Mouse (Mus musculus) forelimb bud, embryonic 11.5 days (tissue): ENCODE data around the gene Sirpa.
A peak's percentile ranks its signal among the peaks of the same experiment; 100 is the strongest.

Source experiments
- DNase-seq: peaks from one replicate; pipeline ENCODE4 v3.0.0-alpha.2; 2012; ENCODE audit warnings: low read depth, low spot score

Sirpa gene

DNA sequence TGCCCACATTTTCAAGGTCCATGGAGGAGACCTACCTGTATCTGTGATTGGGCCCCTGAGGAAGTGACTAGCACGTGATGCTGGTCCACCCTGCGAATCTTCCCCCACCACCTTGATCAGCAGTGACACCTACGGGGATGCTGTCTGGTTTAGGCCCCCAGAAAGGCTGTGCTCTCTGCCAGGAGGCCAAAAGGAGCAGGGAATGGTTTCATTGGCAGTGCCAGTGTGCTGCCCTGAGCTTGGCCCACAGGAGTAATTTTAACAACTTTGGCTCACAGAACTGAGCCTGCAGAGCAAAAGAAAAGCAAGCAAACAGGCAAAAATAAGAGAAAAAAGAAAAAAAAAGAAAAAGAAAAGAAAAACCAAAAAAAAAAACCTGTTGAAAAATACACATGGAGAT, 13.2 kb downstream of the Sirpa start:
- no peak for DNase-seq

GRCm38 (mm10) chr2:129606269-129606668, 13.6 kb downstream of the Sirpa start:
- DNase-seq = no peak

DNA sequence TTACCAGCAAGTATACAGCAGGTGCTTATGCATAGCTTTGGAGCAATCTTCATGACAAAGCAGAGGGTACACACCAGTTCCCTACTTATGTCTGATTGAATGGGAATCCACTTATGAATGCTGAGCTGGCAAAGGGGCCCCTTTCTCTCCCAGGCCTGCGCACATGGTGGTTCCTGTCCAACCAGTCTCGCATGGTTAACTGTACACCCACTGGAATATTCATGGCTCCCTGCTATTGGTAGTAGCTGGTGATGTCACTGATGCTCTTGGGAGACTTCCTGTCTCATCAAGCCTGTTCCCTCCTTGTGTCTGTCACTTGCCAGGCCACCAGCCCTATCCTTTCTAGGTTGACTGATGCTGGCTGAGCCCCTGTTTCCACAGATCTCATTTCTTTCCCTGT, 14.3 kb downstream of the Sirpa start:
- DNase-seq = no peak

DNA sequence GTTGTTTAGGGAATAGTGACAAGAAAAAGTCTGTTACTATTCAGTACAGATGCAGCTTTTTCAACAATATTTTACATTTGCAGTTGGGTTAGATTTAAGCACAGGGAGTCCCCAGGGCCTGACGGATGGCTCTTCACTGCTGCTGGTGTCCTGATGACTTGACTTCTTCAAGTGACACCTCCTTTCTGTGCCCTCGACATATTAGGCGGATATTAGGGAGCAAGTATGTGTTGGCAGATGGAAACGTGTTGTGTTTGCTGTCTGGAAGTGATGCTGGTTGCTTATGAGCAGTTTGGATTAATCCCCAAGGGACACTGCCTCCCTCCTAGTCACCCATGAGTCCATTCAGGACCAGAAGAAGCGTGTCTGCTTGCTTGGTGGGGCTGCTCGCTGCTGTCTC, 21.3 kb downstream of the Sirpa start:
- DNase-seq = no peak

DNA sequence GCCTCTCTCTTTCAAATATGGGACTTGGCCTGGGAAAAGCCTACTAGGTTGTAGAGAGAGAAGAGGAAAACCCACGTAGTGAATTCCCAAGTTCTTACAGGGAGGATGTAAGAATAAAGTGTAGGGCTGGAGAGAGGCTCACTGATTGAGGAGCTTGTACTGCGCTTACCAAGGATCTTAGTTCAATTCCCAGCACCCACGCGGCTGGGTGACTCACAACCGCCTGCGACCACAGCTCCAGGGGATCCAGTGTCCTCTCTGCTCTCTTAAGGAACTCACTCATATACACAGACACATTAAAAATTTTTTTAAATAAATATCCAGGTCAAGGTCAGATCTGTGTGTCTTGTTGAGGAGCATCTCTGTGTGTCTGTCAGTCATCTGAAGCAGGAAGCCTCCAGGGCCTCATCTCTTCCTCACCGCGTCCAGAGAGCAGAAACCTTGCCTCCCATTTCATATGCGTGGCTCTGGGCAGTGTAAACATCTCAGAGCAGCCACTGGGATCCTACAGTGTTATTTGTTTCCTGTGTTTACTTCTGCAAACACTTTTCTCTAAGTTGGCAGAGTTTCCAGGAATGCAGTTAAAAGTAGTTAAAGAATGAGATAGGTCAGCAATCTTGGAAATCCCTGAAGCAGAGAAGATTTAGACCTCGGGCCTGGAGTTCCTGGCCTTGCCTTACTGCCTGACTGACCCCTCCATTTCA, 22.0 kb downstream of the Sirpa start:
- DNase-seq = no peak

DNA sequence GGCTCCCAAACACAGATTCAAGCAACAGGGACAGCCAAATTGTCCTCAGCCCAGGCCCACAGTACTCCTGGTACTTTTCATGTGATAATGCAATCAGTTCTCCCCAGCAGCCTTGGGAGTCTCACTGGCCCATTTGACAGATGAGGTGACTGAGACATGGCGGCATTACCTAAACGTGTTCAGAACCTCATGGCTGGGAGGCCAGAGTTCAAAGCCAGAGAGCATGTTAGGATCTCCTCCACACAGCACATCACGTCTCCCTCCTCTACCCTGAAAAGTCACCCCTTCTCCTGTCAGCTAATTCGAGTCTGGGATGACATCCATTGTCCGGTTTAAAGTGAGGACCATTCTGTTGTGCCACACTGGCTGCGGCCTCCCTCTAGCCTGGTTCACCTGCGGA, 27.5 kb downstream of the Sirpa start:
- no peak for DNase-seq

- no peak for DNase-seq
Observed at GRCm38 (mm10) chr2:129620881-129621280, 28.2 kb downstream of the Sirpa start.

- no peak for DNase-seq
Observed at GRCm38 (mm10) chr2:129621654-129622490, 29.2 kb downstream of the Sirpa start.

- no peak for DNase-seq
Observed at GRCm38 (mm10) chr2:129622918-129623317, 30.3 kb downstream of the Sirpa start.

GRCm38 (mm10) chr2:129623771-129624170, 31.1 kb downstream of the Sirpa start:
- DNase-seq = no peak

DNA sequence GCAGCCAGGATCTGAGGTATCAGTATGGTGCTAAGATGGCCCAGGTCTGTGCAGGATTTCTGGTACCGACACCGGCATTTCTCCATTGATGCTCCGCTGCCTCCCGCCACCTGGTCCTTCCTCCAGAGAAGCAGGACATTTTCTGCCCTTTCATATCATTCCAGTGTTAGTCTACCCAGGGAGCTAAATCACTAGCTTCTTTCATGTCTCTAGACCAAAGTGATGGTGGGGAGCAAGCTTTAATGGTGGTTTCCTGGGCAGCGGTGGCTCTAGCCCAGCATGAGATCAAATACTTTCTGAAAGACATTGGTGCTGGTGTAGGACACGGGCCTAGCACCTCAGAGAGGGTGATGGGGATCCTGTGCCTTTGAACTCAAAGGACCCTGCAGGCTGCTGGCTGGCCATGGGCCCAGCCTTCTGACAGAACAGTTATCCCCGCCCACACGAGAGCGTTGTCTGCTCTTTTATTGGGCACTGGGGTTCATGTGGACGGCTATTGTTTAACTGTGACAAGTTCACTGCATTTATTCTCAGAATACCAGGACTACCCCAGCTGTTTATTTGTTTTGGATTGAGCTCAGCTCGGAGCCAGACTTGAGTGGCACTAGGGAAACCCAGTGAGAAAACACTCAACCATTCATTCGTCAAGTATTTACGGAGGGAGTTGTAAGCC, 31.7 kb downstream of the Sirpa start:
- peak; percentile 21 for DNase-seq

GRCm38 (mm10) chr2:129624956-129625355, 32.3 kb downstream of the Sirpa start:
- no peak for DNase-seq

- DNase-seq = no peak
Observed at GRCm38 (mm10) chr2:129625845-129626244, 33.2 kb downstream of the Sirpa start.

DNA sequence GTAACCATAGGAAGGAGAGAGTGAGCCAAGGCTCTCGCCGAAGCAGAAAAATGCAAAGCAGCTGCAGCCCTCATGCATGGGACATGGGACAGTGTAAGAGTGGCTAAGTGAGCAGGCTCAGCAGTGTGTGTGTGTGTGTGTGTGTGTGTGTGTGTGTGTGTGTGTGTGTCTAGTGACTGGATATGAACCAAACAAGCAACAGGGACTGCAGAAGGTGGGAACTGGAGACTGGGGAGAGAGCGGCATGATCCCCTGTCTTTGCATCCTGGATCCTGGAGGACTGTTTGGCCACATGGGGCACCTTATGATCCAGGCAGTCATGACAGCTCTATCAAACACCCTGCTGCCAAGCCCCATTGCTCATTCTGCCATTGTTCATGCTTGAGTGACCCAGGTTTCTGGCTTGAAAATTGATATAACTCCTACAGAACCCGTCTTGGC, 34.0 kb downstream of the Sirpa start:
- DNase-seq = no peak

DNA sequence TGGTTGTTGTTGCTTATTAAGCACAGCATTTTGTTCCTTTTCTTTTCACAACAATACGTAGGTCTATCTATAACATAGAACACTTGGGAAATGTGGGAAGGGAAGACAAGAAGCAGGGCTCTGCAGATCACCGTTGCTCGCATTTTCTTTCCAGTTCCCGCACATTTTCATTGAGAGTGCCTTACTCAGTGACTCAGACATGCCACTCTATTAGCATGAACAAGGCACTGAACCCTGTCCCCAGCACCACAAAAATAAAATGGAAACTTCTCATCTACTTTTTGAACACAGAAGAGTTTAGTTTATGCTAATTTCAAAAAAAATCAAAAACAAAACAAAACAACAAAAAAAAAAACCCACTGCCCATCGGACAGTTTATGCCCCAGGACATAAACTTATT, 34.5 kb downstream of the Sirpa start:
- no peak for DNase-seq

DNA sequence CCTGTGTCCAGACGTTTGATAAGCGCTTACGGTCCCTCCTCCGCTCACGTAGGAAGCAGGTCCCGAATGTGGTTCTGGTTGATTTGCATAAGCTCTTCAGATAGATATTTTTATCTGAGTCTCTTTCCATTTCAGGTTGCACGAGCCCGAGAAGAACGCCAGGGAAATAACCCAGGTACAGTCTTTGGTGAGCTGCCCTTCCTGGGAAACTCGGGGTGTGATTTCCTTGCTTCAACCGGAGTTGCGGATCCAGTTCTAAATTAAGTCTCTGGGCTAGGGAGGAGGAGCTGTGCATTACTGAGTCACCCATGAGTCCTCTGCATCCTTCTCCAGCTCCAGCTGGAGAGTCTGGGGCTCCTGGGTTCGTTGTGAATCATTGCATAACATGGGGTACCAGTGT, 35.2 kb downstream of the Sirpa start:
- DNase-seq = no peak

GRCm38 (mm10) chr2:129628456-129629185, 36.0 kb downstream of the Sirpa start:
- no peak for DNase-seq

- no peak for DNase-seq
Observed at GRCm38 (mm10) chr2:129629786-129630531, 37.3 kb downstream of the Sirpa start.

DNA sequence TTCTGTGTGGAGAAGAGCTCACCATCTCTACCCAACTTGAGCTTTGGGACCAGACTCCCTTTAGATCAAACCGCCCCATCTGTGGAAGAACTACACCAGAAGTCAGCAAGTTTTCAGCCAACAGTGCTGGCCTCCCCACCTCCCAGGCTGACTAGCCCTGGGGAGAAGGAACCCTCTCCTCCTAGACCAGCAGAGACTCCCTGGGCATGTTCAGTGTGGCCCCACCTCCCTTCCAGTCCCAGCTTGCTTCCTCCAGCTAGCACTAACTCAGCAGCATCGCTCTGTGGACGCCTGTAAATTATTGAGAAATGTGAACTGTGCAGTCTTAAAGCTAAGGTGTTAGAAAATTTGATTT, 37.9 kb downstream of the Sirpa start:
- no peak for DNase-seq

GRCm38 (mm10) chr2:129630978-129631660, 38.5 kb downstream of the Sirpa start:
- no peak for DNase-seq

DNA sequence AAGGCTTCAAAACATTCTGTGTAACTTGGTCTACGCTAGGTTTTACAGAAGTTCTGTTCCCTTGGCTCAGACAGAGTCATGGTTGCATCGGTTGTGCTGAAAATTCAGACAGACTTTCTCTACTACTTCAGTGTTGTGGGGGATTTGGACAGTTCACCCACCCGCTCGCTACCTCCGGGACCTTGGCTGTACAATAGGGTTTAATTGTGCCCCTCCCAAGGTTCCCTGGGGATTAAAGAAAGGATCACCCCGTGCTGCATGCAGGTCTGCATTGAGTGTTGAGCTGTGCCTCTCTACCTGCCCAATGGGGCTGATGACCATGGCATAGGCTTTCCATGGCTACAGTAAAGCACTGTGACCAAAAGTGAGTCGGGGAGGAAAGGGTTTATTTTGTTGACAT, 39.7 kb downstream of the Sirpa start:
- DNase-seq = no peak
